25 mouse cellular contexts compared by ENCODE assay signal in genomic region chr3:84536987-84537386, GRCm38 (mm10). TPM values are rescaled to one million over a fixed set of nuclear protein-coding genes. Genes with fewer than 3 reads are reported as not detected.
DNase-seq lines count a peak whose midpoint lies in the region; ATAC-seq and TF ChIP-seq lines count a peak whose summit lies in the region.
"Had no signal": no experiment of that assay in that cellular context is flagged by ENCODE, and none has a peak within 500 bp of the region (broad histone marks: within the 10 kb centered on the region; RNA-seq: fewer than 3 reads in every experiment).

No protein-coding gene starts in this region.

- TF ChIP-seq POLR2A in kidney, adult 2 months (IDR thresholded peaks at IDR 0.05; ENCODE audit: low read depth, low read length), result no peak

- WGBS in kidney, adult 2 months, result 50% methylated on average over 6 of the region's 6 CpGs

- no peaks in the 10 kb centered on the region for H3K27me3 ChIP-seq in kidney, adult 2 months (replicated peaks; ENCODE audit: control insufficient read depth, insufficient read depth, low read length)
- H3K27me3 ChIP-seq: embryonic facial prominence, embryonic 13.5 days; forebrain, embryonic 12.5 days; heart, embryonic 15.5 days; hindbrain, embryonic 13.5 days had no signal

- no peak for ATAC-seq in megakaryocyte-erythroid progenitor cell, adult 5-6 weeks (replicated peaks; ENCODE audit: low FRiP score, low TSS enrichment, poor library complexity, severe bottlenecking)
- ATAC-seq: forebrain, postnatal 0 days; hindbrain, postnatal 0 days had no signal

- no peak overlapping the region for H3K27ac ChIP-seq in kidney, adult 2 months (ENCODE audit: insufficient read depth, low read depth, low read length)
- H3K27ac ChIP-seq: embryonic facial prominence, embryonic 13.5 days; forebrain, embryonic 12.5 days; heart, adult 2 months; heart, embryonic 15.5 days; hindbrain, embryonic 13.5 days; hindbrain, postnatal 0 days had no signal

- no peak overlapping the region for H3K4me3 ChIP-seq in kidney, adult 2 months (ENCODE audit: insufficient read depth, low read depth, low read length)
- H3K4me3 ChIP-seq: embryonic facial prominence, embryonic 13.5 days; forebrain, embryonic 12.5 days; heart, adult 2 months; heart, embryonic 15.5 days; hindbrain, embryonic 13.5 days had no signal

- TF ChIP-seq CTCF in kidney, adult 2 months (conservative IDR thresholded peaks at IDR 0.05; ENCODE audit: insufficient read depth, insufficient read length, low read depth, low read length), result no peak

- H3K36me3 ChIP-seq in kidney, adult 2 months (ENCODE audit: control insufficient read depth, insufficient read depth, low read length), result no peaks in the 10 kb centered on the region
- H3K36me3 ChIP-seq: forebrain, embryonic 12.5 days; heart, embryonic 15.5 days; hindbrain, embryonic 13.5 days had no signal

- H3K4me1 ChIP-seq in kidney, adult 2 months (ENCODE audit: control insufficient read depth, insufficient read depth, low read length), result peaks cover 2% of the 10 kb centered on the region; the same call in 1 of the 2 replicates

- DNase-seq in kidney, adult 2 months, result peak; percentile 54
- DNase-seq in kidney, postnatal 4 days, result no peak
- DNase-seq in kidney, postnatal 36 days, result peak; percentile 35 to 48
- DNase-seq in kidney, postnatal 14 days, result no peak
- peak; percentile 10 for DNase-seq in MN1 (ENCODE audit: low spot score)
- DNase-seq in thymus, adult 18-20 months, result no peak
- DNase-seq: adrenal gland, postnatal 14 days; B cell, adult 2 months; cerebellum, adult 18-20 months; cerebellum, adult 9-11 months; cerebellum, postnatal 36 days; forebrain, postnatal 0 days; gastrocnemius, postnatal 14 days; heart, adult 2 months; heart, postnatal 14 days had no signal

RNA-seq across cellular contexts. Expression of gene Arfip1, which starts 45.4 kb away (rescaled TPM):
- 11.8 and 14.3 TPM in 2 replicates for polyA plus RNA-seq in kidney, adult 2 months (2012; rRNA removed)
- total RNA-seq in megakaryocyte-erythroid progenitor cell, adult 5-6 weeks (2014; fragmentation: Nextera tagmentation), result 12.3 and 13.7 TPM in 2 replicates
- total RNA-seq in megakaryocyte-erythroid progenitor cell, adult 5-6 weeks (2017), result 13.7 and 43.1 TPM in 2 replicates

RNA-seq across cellular contexts. Expression of gene Tigd4, which starts 56.4 kb away (rescaled TPM):
- polyA plus RNA-seq in kidney, adult 2 months (2012; rRNA removed), result not detected in 2 replicates
- total RNA-seq in megakaryocyte-erythroid progenitor cell, adult 5-6 weeks (2014; fragmentation: Nextera tagmentation), result not detected in 2 replicates
- total RNA-seq in megakaryocyte-erythroid progenitor cell, adult 5-6 weeks (2017), result not detected in 2 replicates
- total RNA-seq: adrenal gland, postnatal 14 days; forebrain, postnatal 0 days; hematopoietic stem cell, adult 5-6 weeks; hindbrain, postnatal 0 days; MEL had no signal
- polyA plus RNA-seq: forebrain, embryonic 12.5 days; forebrain, postnatal 0 days; gonadal fat pad, adult 2 months; heart, adult 2 months; heart, embryonic 11.5 days; hindbrain, embryonic 13.5 days; hindbrain, postnatal 0 days had no signal

RNA-seq across cellular contexts. Expression of gene Fhdc1, which starts 56.8 kb away (rescaled TPM):
- 0.58 and 0.80 TPM in 2 replicates for polyA plus RNA-seq in kidney, adult 2 months (2012; rRNA removed)
- total RNA-seq in megakaryocyte-erythroid progenitor cell, adult 5-6 weeks (2014; fragmentation: Nextera tagmentation), result 0.59 and 0.79 TPM in 2 replicates
- 1.6 and 2.0 TPM in 2 replicates for total RNA-seq in megakaryocyte-erythroid progenitor cell, adult 5-6 weeks (2017)

Comparison
In these comparisons a context has a peak if more than half of its experiments do, and no peak if none do; other contexts are left out.
1. DNase-seq: peak in kidney, adult 2 months (single experiment), kidney, postnatal 36 days (2 of 2) and MN1 (single experiment); none in kidney, postnatal 4 days (0 of 2), kidney, postnatal 14 days (single experiment) and thymus, adult 18-20 months (0 of 2).